Mouse (Mus musculus) kidney, postnatal 36 days (tissue): ENCODE results near the gene Tmem158.
A peak's percentile ranks its signal among the peaks of the same experiment; 100 is the strongest.

Experiments
- DNase-seq, 2 experiments: peaks; one replicate each; pipeline ENCODE4 v3.0.0; 2021 to 2022; ENCODE audit warnings: mixed read lengths in 2 of 2

Gene Tmem158

GRCm38 (mm10) chr9:123260611-123261021, at the start of gene Tmem158:
Tmem158 (minus strand) TSS chr9:123260764.
- peak; percentile 89 to 94 for DNase-seq

GRCm38 (mm10) chr9:123309685-123310365, 49.3 kb upstream of the Tmem158 start:
- DNase-seq, result no peak

- DNase-seq, result no peak
These were observed 48.5 kb upstream of the Tmem158 start for GRCm38 (mm10) chr9:123309073-123309472.

- no peak for DNase-seq
These were observed 44.4 kb upstream of the Tmem158 start for GRCm38 (mm10) chr9:123304917-123305316.

- DNase-seq, result no peak
These were observed 43.4 kb upstream of the Tmem158 start for GRCm38 (mm10) chr9:123303952-123304351.

GRCm38 (mm10) chr9:123302759-123303313, 42.3 kb upstream of the Tmem158 start:
- no peak for DNase-seq

- no peak for DNase-seq
These were observed 37.3 kb upstream of the Tmem158 start for GRCm38 (mm10) chr9:123297862-123298261.

- DNase-seq, result no peak
These were observed 35.7 kb upstream of the Tmem158 start for GRCm38 (mm10) chr9:123296229-123296628.

GRCm38 (mm10) chr9:123294581-123294980, 34.0 kb upstream of the Tmem158 start:
- no peak for DNase-seq

GRCm38 (mm10) chr9:123288378-123288777, 27.8 kb upstream of the Tmem158 start:
- peak in 1 of 2 experiments; percentile 3 for DNase-seq

- no peak for DNase-seq
These were observed 25.1 kb upstream of the Tmem158 start for GRCm38 (mm10) chr9:123285623-123286022.

GRCm38 (mm10) chr9:123280775-123281174, 20.2 kb upstream of the Tmem158 start:
- no peak for DNase-seq

GRCm38 (mm10) chr9:123278003-123278402, 17.4 kb upstream of the Tmem158 start:
- DNase-seq, result no peak

- DNase-seq, result no peak
These were observed 14.8 kb upstream of the Tmem158 start for GRCm38 (mm10) chr9:123275373-123275772.

GRCm38 (mm10) chr9:123274674-123275073, 14.1 kb upstream of the Tmem158 start:
- DNase-seq, result peak in 1 of 2 experiments; percentile 13

GRCm38 (mm10) chr9:123273876-123274275, 13.3 kb upstream of the Tmem158 start:
- DNase-seq, result no peak

- DNase-seq, result no peak
These were observed 11.0 kb upstream of the Tmem158 start for GRCm38 (mm10) chr9:123271552-123271951.

- no peak for DNase-seq
These were observed 9.5 kb upstream of the Tmem158 start for GRCm38 (mm10) chr9:123269906-123270558.

GRCm38 (mm10) chr9:123259896-123260610, 511 bp downstream of the Tmem158 start:
- DNase-seq, result peak; percentile 56 to 84

- peak in 1 of 2 experiments; percentile 91 for DNase-seq
These were observed 1.1 kb downstream of the Tmem158 start for GRCm38 (mm10) chr9:123259461-123259895.

GRCm38 (mm10) chr9:123258796-123259195, 1.8 kb downstream of the Tmem158 start:
- no peak for DNase-seq

- DNase-seq, result no peak
These were observed 4.8 kb downstream of the Tmem158 start for GRCm38 (mm10) chr9:123255736-123256135.

- DNase-seq, result no peak
These were observed 12.6 kb downstream of the Tmem158 start for GRCm38 (mm10) chr9:123247992-123248391.
